Mouse (Mus musculus): ENCODE data around the gene Gas2. TPM values are rescaled to one million over a fixed set of nuclear protein-coding genes. Genes with fewer than 3 reads are reported as not detected.

Gene Gas2
- polyA plus RNA-seq, 1 experiment from 2014 or later: 17.5 TPM

- no peak overlapping the region for H3K9ac ChIP-seq (replicated peaks; ENCODE audit: low read depth, low read length)
- H3K27ac ChIP-seq (ENCODE audit: low read length): no peak overlapping the region
- no peaks in the 10 kb centered on the region for H3K4me1 ChIP-seq (ENCODE audit: control insufficient read depth, insufficient read depth, low read length)
- H3K36me3 ChIP-seq (ENCODE audit: control insufficient read depth, insufficient read depth, low read length): no peaks in the 10 kb centered on the region
- H3K27me3 ChIP-seq (ENCODE audit: control insufficient read depth, insufficient read depth, low read length): no peaks in the 10 kb centered on the region
- H3K4me3 ChIP-seq (ENCODE audit: low read depth, low read length): no peak overlapping the region
- no peaks in the 10 kb centered on the region for H3K9me3 ChIP-seq (ENCODE audit: control insufficient read depth, low read depth, low read length)
- WGBS: 93% methylated on average over 1 of the region's 1 CpGs
- H3K4me2 ChIP-seq (replicated peaks; ENCODE audit: low read depth, low read length): no peak overlapping the region
- no peak for ATAC-seq (ENCODE audit: insufficient number of reproducible peaks, insufficient read depth, low FRiP score, low read depth)
These were observed 30.6 kb downstream of the Gas2 start for GRCm38 (mm10) chr7:51892224-51892965.

GRCm38 (mm10) chr7:51893008-51893407 lies 31.2 kb downstream of the Gas2 start:
- Histone ChIP-seq H3K4me1 (ENCODE audit: control insufficient read depth, insufficient read depth, low read length) (no peaks in the 10 kb centered on the region), H3K9ac (replicated peaks; ENCODE audit: low read depth, low read length) (no peak overlapping the region)
- 77% methylated on average over 4 of the region's 4 CpGs for WGBS

GRCm38 (mm10) chr7:51894133-51894801 lies 32.5 kb downstream of the Gas2 start:
- H3K36me3 ChIP-seq (ENCODE audit: control insufficient read depth, insufficient read depth, low read length): no peaks in the 10 kb centered on the region
- no peak for ATAC-seq (ENCODE audit: insufficient number of reproducible peaks, insufficient read depth, low FRiP score, low read depth)

More at GRCm38 (mm10) chr7:51893008-51893407, 31.2 kb downstream of the Gas2 start:
- Histone ChIP-seq H3K4me3 (ENCODE audit: low read depth, low read length) (no peak overlapping the region), H3K27me3 (ENCODE audit: control insufficient read depth, insufficient read depth, low read length) (no peaks in the 10 kb centered on the region), H3K36me3 (ENCODE audit: control insufficient read depth, insufficient read depth, low read length) (no peaks in the 10 kb centered on the region), H3K9me3 (ENCODE audit: control insufficient read depth, low read depth, low read length) (no peaks in the 10 kb centered on the region), H3K27ac (ENCODE audit: low read length) (no peak overlapping the region), H3K4me2 (replicated peaks; ENCODE audit: low read depth, low read length) (no peak overlapping the region)
- no peak for ATAC-seq (ENCODE audit: insufficient number of reproducible peaks, insufficient read depth, low FRiP score, low read depth)

GRCm38 (mm10) chr7:51894939-51895338 lies 33.1 kb downstream of the Gas2 start:
- no peak overlapping the region for H3K9ac ChIP-seq (replicated peaks; ENCODE audit: low read depth, low read length)
- H3K4me3 ChIP-seq (ENCODE audit: low read depth, low read length): no peak overlapping the region
- no peaks in the 10 kb centered on the region for H3K36me3 ChIP-seq (ENCODE audit: control insufficient read depth, insufficient read depth, low read length)
- no peaks in the 10 kb centered on the region for H3K4me1 ChIP-seq (ENCODE audit: control insufficient read depth, insufficient read depth, low read length)
- no peaks in the 10 kb centered on the region for H3K27me3 ChIP-seq (ENCODE audit: control insufficient read depth, insufficient read depth, low read length)
- no peaks in the 10 kb centered on the region for H3K9me3 ChIP-seq (ENCODE audit: control insufficient read depth, low read depth, low read length)
- ATAC-seq (ENCODE audit: insufficient number of reproducible peaks, insufficient read depth, low FRiP score, low read depth): no peak
- H3K4me2 ChIP-seq (replicated peaks; ENCODE audit: low read depth, low read length): no peak overlapping the region
- 71% methylated on average over 2 of the region's 2 CpGs for WGBS
- H3K27ac ChIP-seq (ENCODE audit: low read length): no peak overlapping the region

More at GRCm38 (mm10) chr7:51894133-51894801, 32.5 kb downstream of the Gas2 start:
- Histone ChIP-seq H3K4me1 (ENCODE audit: control insufficient read depth, insufficient read depth, low read length) (no peaks in the 10 kb centered on the region), H3K9ac (replicated peaks; ENCODE audit: low read depth, low read length) (no peak overlapping the region), H3K9me3 (ENCODE audit: control insufficient read depth, low read depth, low read length) (no peaks in the 10 kb centered on the region), H3K27ac (ENCODE audit: low read length) (no peak overlapping the region), H3K4me2 (replicated peaks; ENCODE audit: low read depth, low read length) (no peak overlapping the region), H3K4me3 (ENCODE audit: low read depth, low read length) (no peak overlapping the region), H3K27me3 (ENCODE audit: control insufficient read depth, insufficient read depth, low read length) (no peaks in the 10 kb centered on the region)
- WGBS: 76% methylated on average over 4 of the region's 4 CpGs

GRCm38 (mm10) chr7:51899066-51899465 lies 37.3 kb downstream of the Gas2 start:
- H3K36me3 ChIP-seq (ENCODE audit: control insufficient read depth, insufficient read depth, low read length): no peaks in the 10 kb centered on the region
- no peaks in the 10 kb centered on the region for H3K9me3 ChIP-seq (ENCODE audit: control insufficient read depth, low read depth, low read length)
- H3K9ac ChIP-seq (replicated peaks; ENCODE audit: low read depth, low read length): no peak overlapping the region
- H3K4me3 ChIP-seq (ENCODE audit: low read depth, low read length): no peak overlapping the region
- H3K27me3 ChIP-seq (ENCODE audit: control insufficient read depth, insufficient read depth, low read length): no peaks in the 10 kb centered on the region
- no peak for ATAC-seq (ENCODE audit: insufficient number of reproducible peaks, insufficient read depth, low FRiP score, low read depth)
- no peak overlapping the region for H3K27ac ChIP-seq (ENCODE audit: low read length)
- H3K4me2 ChIP-seq (replicated peaks; ENCODE audit: low read depth, low read length): no peak overlapping the region
- 76% methylated on average over 6 of the region's 6 CpGs for WGBS
- H3K4me1 ChIP-seq (ENCODE audit: control insufficient read depth, insufficient read depth, low read length): no peaks in the 10 kb centered on the region

- H3K27ac ChIP-seq (ENCODE audit: low read length): no peak overlapping the region
- no peak overlapping the region for H3K9ac ChIP-seq (replicated peaks; ENCODE audit: low read depth, low read length)
- WGBS: 75% methylated on average over 3 of the region's 3 CpGs
- H3K36me3 ChIP-seq (ENCODE audit: control insufficient read depth, insufficient read depth, low read length): no peaks in the 10 kb centered on the region
- ATAC-seq (ENCODE audit: insufficient number of reproducible peaks, insufficient read depth, low FRiP score, low read depth): peak; percentile 82; the same call in 1 of the 2 replicates
- H3K9me3 ChIP-seq (ENCODE audit: control insufficient read depth, low read depth, low read length): no peaks in the 10 kb centered on the region
- no peaks in the 10 kb centered on the region for H3K4me1 ChIP-seq (ENCODE audit: control insufficient read depth, insufficient read depth, low read length)
- no peak overlapping the region for H3K4me3 ChIP-seq (ENCODE audit: low read depth, low read length)
- H3K4me2 ChIP-seq (replicated peaks; ENCODE audit: low read depth, low read length): no peak overlapping the region
- H3K27me3 ChIP-seq (ENCODE audit: control insufficient read depth, insufficient read depth, low read length): no peaks in the 10 kb centered on the region
These were observed 51.7 kb downstream of the Gas2 start for GRCm38 (mm10) chr7:51913292-51914050.

GRCm38 (mm10) chr7:51914132-51914531 lies 52.3 kb downstream of the Gas2 start:
- no peak for ATAC-seq (ENCODE audit: insufficient number of reproducible peaks, insufficient read depth, low FRiP score, low read depth)
- no peak overlapping the region for H3K9ac ChIP-seq (replicated peaks; ENCODE audit: low read depth, low read length)
- no peaks in the 10 kb centered on the region for H3K36me3 ChIP-seq (ENCODE audit: control insufficient read depth, insufficient read depth, low read length)
- WGBS: 54% methylated on average over 2 of the region's 2 CpGs
- no peaks in the 10 kb centered on the region for H3K9me3 ChIP-seq (ENCODE audit: control insufficient read depth, low read depth, low read length)
- no peak overlapping the region for H3K4me3 ChIP-seq (ENCODE audit: low read depth, low read length)
- no peaks in the 10 kb centered on the region for H3K27me3 ChIP-seq (ENCODE audit: control insufficient read depth, insufficient read depth, low read length)
- H3K4me1 ChIP-seq (ENCODE audit: control insufficient read depth, insufficient read depth, low read length): no peaks in the 10 kb centered on the region
- no peak overlapping the region for H3K4me2 ChIP-seq (replicated peaks; ENCODE audit: low read depth, low read length)
- H3K27ac ChIP-seq (ENCODE audit: low read length): no peak overlapping the region; the same call in 1 of the 2 replicates

GRCm38 (mm10) chr7:51928761-51929519 lies 67.1 kb downstream of the Gas2 start:
- WGBS: 49% methylated on average over 10 of the region's 10 CpGs
- H3K27ac ChIP-seq (ENCODE audit: low read length): no peak overlapping the region
- no peaks in the 10 kb centered on the region for H3K4me1 ChIP-seq (ENCODE audit: control insufficient read depth, insufficient read depth, low read length)
- H3K9me3 ChIP-seq (ENCODE audit: control insufficient read depth, low read depth, low read length): no peaks in the 10 kb centered on the region
- no peak overlapping the region for H3K9ac ChIP-seq (replicated peaks; ENCODE audit: low read depth, low read length)
- H3K4me2 ChIP-seq (replicated peaks; ENCODE audit: low read depth, low read length): no peak overlapping the region
- no peak for ATAC-seq (ENCODE audit: insufficient number of reproducible peaks, insufficient read depth, low FRiP score, low read depth)
- no peaks in the 10 kb centered on the region for H3K27me3 ChIP-seq (ENCODE audit: control insufficient read depth, insufficient read depth, low read length)
- no peak overlapping the region for H3K4me3 ChIP-seq (ENCODE audit: low read depth, low read length)
- no peaks in the 10 kb centered on the region; the same call in 1 of the 2 replicates for H3K36me3 ChIP-seq (ENCODE audit: control insufficient read depth, insufficient read depth, low read length)

All from stomach, embryonic 14.5 days (tissue).